Mouse (Mus musculus) NIH3T3 (cell line): ENCODE results near the gene 4930519G04Rik.
"Not testable (repeated sequence)": the region's sequence is repeated elsewhere in the genome, so short reads cannot be mapped to it uniquely, and the experiment has no call there.

Experiments used
- DNase-seq: peaks from one replicate; pipeline ENCODE4 v3.0.0-alpha.2; 2012; ENCODE audit warnings: low read depth

4930519G04Rik gene

GRCm38 (mm10) chr5:114908598-114909305 lies 55.3 kb downstream of the 4930519G04Rik start:
- DNase-seq = no peak

- no peak for DNase-seq
Observed at GRCm38 (mm10) chr5:114913686-114914085, 60.2 kb downstream of the 4930519G04Rik start.

GRCm38 (mm10) chr5:114914855-114915254 lies 61.4 kb downstream of the 4930519G04Rik start:
- no peak for DNase-seq

GRCm38 (mm10) chr5:114915854-114916253 lies 62.4 kb downstream of the 4930519G04Rik start:
- no peak for DNase-seq

- no peak for DNase-seq
Observed at GRCm38 (mm10) chr5:114916777-114917176, 63.3 kb downstream of the 4930519G04Rik start.

- not testable (repeated sequence) for DNase-seq
Observed at GRCm38 (mm10) chr5:114917357-114917756, 63.9 kb downstream of the 4930519G04Rik start.

- no peak for DNase-seq
Observed at GRCm38 (mm10) chr5:114921551-114922365, 68.3 kb downstream of the 4930519G04Rik start.

GRCm38 (mm10) chr5:114922366-114922731 lies 68.9 kb downstream of the 4930519G04Rik start:
- DNase-seq = peak; percentile 31

GRCm38 (mm10) chr5:114922998-114923473 lies 69.6 kb downstream of the 4930519G04Rik start, which contains the start of gene Oasl1:
Gene Oasl1 (plus strand): TSS chr5:114923240.
- DNase-seq = peak; percentile 26

GRCm38 (mm10) chr5:114926153-114926684 lies 72.8 kb downstream of the 4930519G04Rik start:
- DNase-seq = peak; percentile 55

GRCm38 (mm10) chr5:114926753-114927152 lies 73.3 kb downstream of the 4930519G04Rik start:
- no peak for DNase-seq

GRCm38 (mm10) chr5:114931626-114932025 lies 78.2 kb downstream of the 4930519G04Rik start:
- DNase-seq = no peak

GRCm38 (mm10) chr5:114933206-114933605 lies 79.7 kb downstream of the 4930519G04Rik start:
- no peak for DNase-seq
